Mouse (Mus musculus) right cerebral cortex, postnatal 14 days (tissue): Measurements from ENCODE around the gene Krt90.
"Not testable (repeated sequence)": the region's sequence is repeated elsewhere in the genome, so short reads cannot be mapped to it uniquely, and the experiment has no call there.

ENCODE experiments used
- DNase-seq: peaks from one replicate; pipeline ENCODE4 v3.0.0; 2022

Krt90 gene

DNA sequence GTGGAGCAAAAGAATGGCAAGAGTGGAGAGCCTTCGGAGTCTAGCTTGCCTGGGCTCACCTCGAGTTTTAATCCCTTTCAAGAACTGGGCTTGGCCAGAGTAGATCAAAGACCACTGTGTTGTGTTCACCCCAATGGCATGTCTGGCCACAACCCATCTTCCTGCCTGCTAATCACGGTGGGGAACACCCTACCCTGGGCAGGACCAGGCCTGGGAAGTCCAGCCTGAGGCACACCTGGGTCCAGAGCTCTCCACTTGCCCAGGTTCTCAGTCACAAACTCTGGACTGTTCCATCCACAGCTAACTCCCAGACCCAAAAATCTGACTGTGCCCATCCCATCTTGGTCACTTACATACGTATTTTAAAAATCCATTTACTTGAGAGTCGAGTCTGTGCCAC lies at the start of gene Krt90:
TSS of gene Krt90 (minus strand) at position 101 of the 400 bp plus-strand sequence.
- DNase-seq: no peak

DNA sequence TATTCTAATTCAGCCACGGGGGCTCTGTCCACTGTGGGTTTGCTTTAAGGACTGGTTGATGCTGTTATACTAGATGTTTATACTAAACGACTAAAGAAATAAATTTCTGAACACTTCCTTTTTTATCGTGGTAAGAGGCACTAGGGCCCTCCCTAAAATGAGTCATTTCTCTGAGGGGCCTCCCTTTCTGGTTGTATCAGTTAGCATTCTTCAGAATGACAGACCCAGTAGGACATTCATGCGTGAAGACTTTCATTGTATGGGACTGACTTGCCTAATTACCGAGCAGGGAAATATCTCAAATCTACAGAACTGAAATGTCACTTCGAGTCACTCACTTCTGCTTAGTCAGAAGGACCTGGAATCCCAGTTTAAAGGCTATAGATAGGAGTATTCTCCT lies 36.4 kb upstream of the Krt90 start:
- DNase-seq: no peak

DNA sequence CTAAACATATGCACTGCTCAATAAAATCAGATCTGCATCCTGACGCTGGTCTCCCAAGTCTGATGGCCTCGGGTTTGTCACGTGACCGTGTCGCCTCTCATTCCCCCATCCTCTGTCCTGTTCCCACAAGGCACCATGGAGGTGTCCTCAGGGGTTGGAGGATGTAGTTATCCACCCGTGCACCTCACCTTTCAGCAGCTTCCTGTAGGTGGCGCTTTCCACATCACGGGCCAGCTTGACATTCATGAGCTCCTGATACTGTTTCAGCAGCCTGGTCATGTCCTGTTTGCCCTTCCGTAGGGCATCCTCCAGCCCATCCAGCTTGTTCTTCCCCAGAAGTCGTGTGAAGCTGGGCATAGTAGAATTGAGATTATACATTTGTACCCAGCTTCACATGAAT lies 25.5 kb upstream of the Krt90 start:
- DNase-seq: no peak

DNA sequence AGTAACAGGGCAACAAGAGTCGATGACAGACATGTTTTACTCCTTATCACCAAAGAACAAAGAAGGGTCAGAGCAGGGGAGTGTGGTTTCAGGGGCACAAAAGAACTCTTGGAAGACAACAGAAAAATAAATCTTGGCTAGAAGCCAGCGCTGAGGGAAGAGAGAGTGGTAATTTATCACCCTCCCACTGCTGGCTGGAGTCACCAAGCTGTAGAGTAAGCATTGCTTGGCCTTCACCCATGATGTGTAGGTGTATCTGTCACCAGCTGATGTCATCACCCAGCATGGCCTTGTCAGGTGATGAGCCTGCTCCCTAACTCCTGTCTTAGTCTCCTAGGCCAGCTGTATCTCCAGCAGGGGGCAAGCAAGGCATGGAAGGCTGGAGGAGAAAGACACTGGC lies 21.7 kb upstream of the Krt90 start:
- DNase-seq: no peak

DNA sequence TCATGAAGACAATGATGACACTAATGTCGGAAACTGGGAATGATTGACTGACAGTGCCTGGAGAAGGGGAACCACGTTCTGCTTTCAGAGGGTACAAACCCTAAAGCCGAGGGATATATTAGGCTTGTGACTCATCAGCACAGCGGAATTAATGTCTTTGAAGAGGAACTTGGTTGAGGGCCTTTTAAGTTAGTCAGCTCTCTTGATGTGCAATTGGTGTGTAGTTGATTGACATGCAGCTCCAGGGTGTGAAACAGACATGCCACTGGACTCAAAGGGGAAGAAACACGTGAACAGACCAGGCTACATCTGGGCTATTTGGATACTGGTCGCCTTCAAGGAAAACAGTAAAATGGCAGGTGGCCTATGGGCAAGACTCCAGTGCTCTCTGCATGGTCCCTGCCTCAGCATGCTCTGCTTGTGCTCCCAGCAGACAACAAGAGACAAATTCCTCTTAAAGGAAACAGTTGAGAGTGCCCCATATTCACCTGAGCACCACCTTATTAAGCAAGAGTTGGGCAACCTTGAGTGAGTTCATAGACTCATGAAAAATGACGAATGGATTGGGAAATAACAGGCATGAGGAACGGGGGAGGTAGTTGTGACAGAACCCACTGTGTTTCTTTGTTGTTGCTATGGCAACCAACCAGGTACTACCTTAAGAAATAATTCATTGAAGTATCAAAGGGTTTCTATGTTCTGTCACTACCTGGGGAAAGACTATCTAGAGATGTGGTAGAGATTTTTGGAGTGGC lies 20.6 kb upstream of the Krt90 start:
- no peak for DNase-seq

DNA sequence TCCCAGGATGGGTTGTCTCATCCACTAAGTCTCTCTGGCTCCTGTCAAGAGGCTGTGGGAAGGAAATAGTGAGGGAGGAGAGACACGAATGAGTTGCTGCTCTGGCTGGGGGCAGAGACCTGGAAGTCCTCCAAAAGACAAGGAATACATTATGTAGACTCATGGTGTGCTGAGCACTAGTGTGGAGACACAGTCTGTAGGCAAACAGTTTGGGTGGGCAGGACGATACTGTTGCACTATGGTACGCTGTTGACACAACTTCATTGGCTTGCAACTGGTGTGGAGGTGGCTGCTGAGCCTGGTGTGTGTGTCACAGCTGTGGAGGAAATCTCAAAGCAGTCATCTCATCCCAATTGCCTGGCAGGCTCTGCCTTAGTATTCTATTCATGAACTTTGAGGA lies 19.0 kb upstream of the Krt90 start:
- no peak for DNase-seq

DNA sequence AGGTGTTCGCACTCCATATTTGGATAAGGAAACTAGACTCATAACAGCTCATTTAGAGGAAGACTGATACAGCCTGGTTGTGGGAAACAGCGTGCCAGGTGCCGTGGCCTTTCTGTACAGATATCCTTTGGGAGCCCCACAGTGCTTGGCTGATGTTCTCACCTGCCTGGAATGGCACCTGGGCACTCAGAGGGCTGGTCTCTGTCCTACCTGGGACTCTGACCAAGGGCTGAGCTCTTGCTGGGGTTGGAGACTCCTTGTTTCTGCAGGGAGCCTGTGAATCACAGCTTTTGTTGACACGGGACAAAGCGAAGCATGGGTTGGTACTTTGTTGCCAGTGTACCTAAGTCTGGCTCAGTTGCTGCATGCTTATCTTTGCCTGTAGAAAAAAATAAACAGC lies 12.8 kb upstream of the Krt90 start:
- no peak for DNase-seq

DNA sequence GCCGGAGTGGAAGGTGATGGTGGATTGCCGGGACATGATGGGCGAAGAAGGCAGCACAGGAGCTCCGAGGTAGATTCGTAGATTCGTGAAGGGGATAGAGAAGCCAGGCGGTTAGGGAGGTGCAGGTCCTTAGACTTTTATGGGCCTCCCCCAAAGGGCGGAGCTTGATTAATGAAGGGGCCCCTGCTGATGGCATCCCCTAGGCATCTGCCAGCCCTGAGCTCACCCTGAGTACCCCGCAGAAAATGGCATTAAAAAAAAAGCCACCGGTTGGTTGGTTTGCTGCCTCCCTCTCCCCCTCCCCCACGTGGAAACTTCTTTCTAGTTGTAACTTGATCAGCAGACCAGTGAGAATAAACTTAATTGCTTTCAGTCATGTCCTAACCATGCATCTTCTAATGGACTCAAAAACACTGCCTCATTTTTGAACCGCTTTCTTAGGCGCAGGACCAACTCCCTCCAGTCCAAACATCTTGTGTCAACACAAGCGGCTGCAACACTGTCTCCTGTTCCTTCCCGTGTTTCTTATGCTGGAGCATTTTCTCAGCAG lies 11.1 kb upstream of the Krt90 start, which contains the start of gene Krt75:
TSS of gene Krt75 (minus strand) at position 109 of the 550 bp plus-strand sequence.
- no peak for DNase-seq

DNA sequence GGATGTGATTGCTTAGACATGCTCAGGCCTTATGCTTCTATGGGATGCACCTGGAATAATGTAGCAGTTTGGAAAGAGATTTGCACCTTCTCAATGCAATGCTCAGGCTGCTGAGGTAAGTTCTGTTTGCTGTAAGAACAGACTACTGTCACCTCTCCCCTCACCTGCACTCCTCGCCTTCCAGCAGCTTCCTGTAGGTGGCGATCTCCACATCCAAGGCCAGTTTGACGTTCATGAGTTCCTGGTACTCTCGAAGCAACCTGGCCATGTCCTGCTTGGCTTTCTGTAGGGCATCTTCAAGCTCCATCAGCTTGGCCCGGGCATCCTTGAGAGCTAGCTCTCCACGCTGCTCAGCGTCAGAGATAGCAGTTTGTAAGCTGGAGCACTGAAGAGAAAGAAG lies 5.0 kb upstream of the Krt90 start:
- no peak for DNase-seq

DNA sequence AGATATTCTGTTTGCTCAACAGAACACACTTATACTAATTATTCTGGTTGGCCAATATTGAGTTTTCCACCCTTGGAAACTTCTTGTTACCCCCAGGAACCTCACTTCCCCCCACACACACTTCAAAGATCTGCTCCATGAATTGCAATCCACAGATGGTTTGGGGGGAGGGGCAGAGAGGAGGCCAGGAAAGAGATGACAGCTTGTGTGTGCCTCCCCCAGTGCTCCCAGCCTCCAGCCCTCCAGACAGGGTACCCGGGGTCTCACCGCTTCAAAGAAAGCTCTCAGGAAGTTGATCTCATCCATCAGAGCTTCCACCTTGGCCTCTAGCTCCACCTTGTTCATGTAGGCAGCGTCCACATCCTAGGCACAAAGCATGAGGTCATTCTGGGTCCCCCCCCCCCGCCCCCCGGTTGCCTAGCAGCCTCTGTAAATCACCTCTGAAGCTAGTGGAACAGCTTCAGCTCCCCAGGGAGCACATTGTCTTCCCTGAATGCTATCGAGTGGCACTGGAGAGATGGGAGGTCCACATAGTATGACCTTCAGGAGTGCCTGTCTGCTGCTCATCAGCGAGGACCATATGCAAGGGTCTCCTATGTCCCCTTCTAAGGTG lies 4.6 kb downstream of the Krt90 start:
- DNase-seq: no peak

DNA sequence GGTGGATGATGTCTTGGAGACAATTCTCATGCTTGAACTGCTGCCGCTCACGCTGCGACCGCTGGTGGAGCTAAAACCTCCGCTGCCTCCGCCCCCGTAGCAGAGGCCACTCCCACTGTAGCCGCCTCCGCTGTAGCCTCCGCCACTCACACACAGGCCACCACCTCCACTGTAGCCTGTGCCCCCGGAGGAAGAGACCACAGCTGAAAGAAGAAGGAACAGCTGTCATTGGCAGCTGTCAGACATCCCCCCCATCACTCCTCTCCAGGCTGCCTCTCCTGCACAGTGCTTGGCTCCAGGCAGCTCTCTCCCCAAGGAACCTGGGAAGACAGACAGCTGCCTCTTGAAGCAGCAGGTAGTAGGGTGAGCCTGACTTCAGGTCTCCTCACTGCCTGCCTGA lies 9.6 kb downstream of the Krt90 start:
- DNase-seq: peak; percentile 40

DNA sequence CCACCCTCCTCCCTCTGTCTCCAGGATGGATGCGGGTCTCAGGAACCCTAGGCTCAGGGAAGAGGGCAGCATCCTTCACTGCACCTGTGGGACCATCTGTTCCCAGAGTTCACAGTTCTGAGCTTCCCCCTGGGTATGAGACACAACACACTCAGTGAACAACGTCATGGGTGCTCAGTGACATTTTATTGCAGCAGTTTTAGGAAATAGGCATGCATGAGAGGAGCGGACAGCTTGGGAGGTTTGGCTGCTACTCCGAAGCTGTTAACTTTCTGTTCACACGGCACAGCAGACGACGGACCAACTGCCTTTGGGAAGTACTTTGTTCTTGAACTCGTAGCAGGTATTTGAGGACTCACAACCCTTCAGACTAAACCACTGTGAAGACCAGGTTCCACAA lies 10.6 kb downstream of the Krt90 start:
- DNase-seq: no peak

DNA sequence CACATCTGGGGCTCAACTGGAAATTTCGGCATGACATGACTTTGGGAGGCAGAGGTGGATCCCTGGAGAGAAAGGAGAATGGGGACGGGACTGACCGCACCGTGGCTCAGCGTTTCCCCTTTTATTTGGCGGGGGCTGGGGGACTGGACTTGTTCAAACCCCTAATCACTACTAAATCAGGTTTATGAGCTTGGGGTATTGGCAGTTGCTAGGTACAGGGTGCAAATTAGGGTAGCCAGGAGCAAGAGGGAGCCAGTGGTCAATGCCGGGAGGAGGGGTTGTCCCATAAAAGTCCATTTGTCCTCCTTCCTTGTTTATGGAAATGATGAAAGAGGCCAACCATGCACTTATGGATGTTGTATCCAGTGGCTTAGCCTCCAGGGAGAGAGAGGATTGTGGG lies 12.2 kb downstream of the Krt90 start, which contains the start of gene Krt82:
TSS of gene Krt82 (minus strand) at position 101 of the 400 bp plus-strand sequence.
- no peak for DNase-seq

DNA sequence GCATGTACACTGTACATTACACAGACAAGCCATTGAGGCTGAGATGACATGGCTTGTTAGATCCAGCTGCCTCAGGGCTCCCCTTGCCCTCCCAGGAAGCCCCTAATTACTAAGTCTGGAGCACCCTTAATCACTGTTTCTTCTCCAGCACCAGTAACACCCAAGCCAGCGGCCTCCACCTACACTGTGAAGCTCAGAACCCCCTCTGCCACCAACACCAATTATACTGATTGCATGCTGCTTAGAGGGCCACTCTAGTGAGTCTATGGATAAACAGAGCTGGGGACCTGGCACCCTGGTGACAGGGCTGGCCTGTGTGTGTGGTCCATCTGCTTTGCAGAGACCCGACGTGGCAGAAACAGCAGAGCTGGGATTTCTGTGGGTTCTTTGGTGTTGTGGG lies 18.3 kb downstream of the Krt90 start:
- DNase-seq: no peak

DNA sequence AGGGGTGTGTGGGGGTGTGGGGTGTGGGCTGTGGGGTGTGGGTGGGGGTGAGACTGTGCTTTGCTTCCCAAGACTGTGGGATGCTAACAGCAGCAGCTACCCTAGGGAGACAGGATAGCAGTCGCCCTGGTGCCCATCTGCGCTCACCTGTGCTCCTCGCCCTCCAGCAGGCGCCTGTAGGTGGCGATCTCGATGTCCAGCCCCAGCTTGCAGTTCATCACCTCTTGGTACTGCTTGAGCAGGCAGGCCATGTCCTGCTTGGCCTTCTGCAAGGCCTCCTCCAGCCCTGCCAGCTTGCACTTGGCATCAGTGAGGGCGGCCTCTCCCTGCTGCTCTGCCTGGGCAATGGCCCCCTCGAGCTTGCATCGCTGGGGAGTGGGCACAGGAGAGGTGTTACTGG lies 20.2 kb downstream of the Krt90 start:
- no peak for DNase-seq

DNA sequence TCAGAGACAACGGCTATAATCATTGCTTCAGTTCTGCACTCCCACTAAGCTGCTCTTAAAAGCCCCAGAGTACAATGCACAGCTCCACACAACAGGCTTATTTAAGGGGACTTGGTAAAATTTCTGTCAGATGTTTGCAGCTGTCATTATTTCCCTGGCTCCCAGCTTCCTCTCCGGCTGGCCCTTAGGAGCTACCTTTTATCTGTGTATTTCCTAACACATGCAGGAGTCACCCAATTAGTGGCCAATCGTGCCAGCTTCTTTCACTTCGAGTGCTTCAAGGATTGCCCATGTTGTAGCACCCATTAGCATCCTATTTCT lies 24.2 kb downstream of the Krt90 start:
- DNase-seq: no peak

DNA sequence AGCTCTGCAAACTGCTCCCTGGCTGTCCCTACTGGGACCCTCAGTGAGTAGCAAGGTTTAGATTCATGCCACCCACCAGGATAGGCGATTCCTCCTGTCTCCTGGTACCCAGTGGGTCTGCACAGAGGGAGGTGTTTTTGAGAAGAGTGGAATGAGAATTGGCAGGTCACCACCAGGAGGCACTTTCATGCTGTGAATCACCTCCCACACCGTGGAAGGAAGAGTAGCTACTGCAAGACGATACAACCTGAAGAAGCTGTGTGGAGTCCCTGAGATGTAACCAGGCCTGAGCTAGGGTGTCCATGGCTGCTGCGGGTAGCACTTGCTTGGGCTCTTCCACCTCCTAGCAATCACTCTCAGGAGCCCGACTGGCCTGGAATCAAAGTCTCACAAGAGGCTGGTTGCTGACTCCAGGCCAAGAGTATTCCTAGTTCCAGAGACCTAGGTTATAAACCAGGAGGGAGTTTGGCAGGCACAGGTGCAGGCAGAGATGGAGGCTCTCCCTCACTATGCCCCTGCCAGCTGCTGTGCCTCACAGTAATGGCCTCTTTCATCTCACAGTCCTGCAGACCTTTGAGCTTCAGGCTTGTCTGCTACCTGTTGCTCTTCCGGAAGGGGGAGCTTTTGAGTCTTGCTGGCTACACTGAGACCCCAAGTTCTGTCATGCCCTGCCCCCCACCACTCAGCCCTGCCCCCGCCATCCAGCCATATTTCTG lies 24.7 kb downstream of the Krt90 start:
- no peak for DNase-seq

DNA sequence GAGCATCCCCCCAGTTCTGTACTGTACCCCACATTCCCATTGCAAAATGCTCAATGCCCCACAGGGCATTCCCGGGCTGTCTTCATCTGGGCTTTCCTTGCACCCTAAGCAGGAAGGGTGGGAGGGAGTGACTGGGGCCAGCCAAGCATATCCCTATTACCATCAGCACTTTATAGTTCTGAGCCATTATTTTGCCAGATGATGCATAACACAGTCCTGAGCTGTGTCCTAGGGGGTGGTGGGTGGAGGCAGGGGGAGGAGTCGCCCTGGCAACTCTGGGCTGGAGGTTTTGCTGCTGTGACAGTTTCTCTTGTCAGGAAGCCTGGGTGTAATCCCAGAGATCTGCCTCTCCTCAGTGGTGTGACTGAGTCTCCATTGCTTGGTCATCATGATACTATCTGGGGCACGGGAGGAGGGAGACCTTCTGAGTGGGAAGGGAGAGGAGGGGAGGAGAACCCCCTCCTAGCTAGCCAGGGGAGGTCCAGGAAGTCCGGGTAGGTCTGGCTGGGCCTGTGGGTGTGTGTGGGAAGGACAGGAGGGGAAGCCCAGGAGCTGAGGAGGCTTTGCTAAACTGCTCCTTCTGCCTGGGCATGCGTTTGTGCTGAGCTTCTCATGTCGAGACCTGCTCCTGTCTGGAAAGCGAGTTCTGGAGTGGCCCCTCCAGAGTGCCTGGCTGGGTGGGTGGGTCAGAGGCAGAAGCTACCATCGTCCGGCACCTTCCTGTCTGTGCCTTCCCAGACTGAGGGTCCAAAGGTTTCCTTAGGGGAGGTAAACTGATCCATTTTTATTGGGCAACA lies 26.5 kb downstream of the Krt90 start:
- DNase-seq: no peak

DNA sequence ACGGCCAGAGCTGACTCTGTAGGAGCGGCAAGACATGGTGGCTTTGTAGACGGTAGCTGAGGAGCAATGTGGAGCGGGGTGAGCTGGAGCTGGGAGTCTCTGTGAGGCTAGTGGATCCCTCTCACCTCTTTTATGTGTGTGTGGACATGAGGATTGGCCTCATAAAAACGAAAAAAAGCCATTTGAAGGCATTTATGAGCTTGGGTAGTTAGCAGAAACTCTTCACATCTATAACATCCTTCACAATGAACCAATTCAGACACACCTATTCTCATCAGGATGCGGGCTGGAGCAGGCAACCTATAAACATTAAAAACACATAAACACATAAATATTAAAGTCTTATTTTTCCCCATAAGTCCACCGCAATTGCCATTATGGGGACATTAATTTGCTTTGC lies 30.0 kb downstream of the Krt90 start, which contains the start of gene Krt84:
TSS of gene Krt84 (minus strand) at position 101 of the 400 bp plus-strand sequence.
- no peak for DNase-seq

DNA sequence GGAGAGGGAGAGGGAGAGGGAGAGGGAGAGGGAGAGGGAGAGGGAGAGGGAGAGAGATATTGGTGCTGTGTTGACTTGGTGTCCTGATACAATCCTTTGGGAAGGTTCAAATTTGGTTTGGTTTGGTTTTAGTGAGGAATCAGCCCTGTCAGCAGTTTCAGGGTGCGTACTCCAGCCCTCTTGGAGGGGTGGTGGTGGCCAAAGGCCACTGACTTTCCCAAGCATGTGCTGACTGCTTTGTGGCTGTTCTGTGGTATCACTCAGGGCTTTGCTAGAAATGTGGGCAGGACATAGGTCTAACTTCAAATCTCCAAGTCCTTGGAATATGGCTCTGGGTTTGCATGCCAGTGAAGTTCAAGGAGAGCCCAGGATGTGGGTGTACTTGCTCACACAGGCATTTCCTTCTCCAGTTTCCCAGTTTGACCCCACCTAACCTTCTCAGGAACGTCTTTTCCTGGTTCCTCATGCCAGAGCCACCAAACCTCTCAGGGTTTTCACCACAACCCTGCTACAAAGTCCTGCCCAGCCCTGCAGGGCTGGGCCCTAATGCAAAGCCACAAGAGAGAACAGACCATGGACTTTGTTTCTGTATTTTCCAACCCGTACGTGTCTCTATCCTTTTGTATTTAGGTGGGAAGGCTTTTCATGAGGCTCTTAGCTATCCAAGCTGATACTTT lies 40.1 kb downstream of the Krt90 start:
- DNase-seq: no peak

DNA sequence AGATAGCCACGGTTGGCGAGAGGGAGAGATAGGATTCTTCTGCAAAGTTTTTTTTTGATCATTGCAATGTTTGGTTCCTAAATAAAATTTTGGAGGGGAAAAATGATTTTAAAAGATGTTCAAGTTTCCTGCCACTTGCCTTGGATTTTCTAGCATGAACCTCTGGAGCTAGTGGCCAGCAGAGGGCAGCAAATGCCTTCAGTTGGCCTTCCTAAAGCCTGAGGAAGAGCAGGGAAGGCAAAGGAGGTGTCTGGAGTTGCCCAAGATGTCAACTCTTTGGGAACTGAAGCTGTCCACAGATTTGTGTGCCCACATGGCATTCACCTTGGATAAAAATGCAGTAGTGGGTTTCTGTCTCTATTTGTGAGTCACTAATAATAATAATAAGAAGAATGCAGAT lies 43.0 kb downstream of the Krt90 start:
- DNase-seq: peak; percentile 90

DNA sequence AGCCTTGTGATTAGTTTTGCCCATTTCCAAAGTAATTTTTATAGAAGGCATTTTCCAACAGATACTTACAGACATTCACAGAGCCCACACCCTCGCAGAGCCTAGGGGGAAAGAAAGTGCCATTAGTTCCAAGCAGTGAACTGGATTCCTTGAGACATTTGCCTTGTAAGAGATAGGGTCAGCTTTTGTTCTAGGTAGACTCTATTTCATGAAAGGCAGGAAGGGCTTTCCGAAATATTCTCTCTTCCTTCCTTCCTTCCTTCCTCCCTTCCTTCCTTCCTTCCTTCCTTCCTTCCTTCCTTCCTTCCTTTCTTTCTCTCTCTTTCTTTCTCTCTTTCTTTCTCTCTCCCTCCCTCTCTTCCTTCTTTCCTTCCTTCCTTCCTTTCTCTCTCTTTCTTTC lies 45.6 kb downstream of the Krt90 start, which contains the start of gene Gm49425:
TSS of gene Gm49425 (minus strand) at position 101 of the 400 bp plus-strand sequence.
- DNase-seq: not testable (repeated sequence)
